Mouse (Mus musculus) right cerebral cortex, postnatal 10 days (tissue): Measurements from ENCODE around the gene Spesp1.

Experiments
- DNase-seq, 2 experiments: peaks; one replicate each; pipeline ENCODE4 v3.0.0; 2021; ENCODE audit warnings: low spot score in 2 of 2

The Spesp1 gene

DNA sequence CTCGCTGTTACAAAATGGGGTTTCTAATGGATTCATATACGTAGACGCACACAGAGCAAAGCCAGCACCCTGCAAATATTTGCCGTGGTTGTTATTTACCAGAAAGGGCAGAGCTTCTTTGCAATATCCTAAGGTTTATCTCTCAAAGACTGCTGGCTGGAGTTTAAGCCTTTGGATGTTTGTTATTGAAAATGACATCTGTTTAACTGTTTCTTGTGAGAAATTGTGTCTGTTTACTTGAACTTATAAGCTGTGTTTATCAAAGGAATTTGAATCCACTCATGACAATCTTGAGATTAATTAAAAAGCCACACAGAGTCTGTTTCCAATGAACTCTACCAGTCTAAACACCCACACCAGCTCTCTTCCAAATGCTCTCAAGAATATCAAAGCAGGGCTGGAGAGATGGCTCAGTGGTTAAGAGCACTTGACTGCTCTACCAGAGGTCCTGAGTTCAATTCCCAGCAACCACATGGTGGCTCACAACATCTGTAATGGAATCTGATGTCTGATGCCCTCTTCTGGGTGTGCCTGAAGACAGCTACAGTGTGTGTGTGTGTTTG is 35.5 kb downstream of the Spesp1 start:
- DNase-seq, result no peak

DNA sequence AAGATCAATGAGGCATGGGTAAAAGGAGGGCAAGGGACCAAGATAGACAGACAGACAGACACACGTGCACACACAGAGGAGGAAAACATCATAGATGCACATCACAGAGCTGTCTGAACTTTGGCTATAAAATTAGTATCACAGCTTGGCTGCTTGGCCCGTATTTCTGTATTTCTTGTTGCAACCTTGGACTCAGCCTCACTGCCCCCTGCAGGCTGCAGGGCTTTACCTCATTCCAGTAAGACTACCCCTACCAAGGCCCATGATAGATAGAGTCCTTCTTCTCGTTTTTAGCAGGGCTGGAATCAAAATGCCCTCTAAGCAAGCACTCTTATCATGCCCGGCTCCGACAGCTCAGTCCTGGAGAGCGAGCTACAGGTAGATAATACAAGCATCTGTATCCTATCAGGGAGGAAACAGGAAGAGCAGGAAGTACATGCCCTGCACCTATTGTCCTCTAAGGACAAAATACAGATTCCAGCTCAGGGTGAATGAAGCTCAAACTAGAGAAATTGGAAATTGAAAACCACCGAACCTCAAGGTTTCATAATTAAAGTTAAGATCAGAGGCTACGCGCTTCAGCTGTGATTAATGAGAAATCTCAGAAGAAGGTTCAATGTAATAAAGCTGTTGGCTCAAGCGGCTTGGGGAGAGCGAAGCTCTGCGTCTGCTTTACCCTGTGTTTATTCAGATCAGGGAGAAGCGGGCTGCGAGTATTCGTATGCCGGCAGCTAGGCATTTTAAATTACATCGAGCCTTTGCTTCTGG is 36.2 kb downstream of the Spesp1 start:
- no peak for DNase-seq

- no peak for DNase-seq
These were observed 37.4 kb downstream of the Spesp1 start for GRCm38 (mm10) chr9:62244612-62245010.

GRCm38 (mm10) chr9:62243991-62244611 is 37.9 kb downstream of the Spesp1 start:
- DNase-seq, result peak; percentile 81 to 88

- DNase-seq, result no peak
These were observed 42.0 kb downstream of the Spesp1 start for GRCm38 (mm10) chr9:62240036-62240435.

GRCm38 (mm10) chr9:62237381-62237980 is 44.5 kb downstream of the Spesp1 start:
- DNase-seq, result peak in 1 of 2 experiments; percentile 16

DNA sequence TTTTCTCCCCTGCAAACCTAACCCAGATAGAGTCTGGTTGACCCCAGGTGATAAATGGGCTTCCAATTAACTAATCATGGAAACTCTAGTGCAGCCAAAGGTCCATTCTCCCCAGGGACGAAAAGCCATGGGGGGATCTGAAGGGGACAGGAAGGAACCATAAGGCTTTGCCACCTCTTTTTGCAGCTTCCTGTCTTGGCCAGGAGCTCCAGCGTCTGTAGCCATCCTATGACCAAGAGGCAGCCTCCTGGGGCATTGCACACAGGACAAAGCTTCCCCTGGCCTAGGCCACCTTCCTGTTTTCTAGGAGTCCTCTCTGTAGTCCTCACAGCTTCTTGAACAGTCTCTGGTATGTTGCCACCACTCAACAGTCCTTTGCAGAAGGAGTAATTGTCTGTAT is 46.5 kb downstream of the Spesp1 start:
- DNase-seq, result peak in 1 of 2 experiments; percentile 10

DNA sequence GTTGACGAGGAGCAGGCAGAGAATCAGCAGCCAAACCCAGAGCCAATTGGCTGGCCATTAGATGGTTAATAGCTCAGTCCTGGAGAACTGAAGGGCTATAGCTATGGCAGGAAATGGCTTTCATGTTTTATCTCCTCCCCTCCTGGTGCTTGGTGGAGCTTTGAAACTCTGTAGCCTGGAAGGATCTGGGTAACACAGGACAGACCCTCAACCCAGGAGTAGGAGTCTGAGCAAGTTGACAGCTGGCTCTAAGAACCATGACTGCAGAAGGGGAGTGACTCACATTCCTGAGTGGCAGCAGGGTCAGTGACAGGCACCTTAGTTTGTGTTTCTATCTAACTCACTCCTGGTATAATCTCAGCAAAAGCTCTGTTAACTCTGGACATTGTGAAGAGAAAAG is 49.4 kb downstream of the Spesp1 start:
- DNase-seq, result no peak

DNA sequence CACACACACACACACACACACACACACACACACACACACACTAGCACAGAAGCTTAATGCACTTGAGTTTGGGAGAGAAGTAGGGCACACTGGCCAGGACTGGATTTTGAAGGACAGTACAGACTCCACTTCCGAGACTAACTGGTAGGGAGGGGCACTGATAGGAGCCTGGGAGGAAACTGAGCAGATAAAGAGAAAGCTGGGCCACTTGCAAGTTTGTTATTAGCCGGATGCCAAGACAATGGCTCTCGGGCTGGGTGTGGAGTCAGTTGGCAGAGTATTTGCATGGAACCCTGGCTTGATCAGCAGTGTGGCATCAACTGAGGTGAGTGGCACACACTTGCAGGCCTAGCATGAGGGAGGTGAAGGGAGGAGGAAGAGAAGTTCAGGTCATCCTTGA is 51.0 kb downstream of the Spesp1 start:
- DNase-seq, result no peak

- DNase-seq, result peak; percentile 75 to 78
These were observed 52.0 kb downstream of the Spesp1 start for GRCm38 (mm10) chr9:62229985-62230384.

DNA sequence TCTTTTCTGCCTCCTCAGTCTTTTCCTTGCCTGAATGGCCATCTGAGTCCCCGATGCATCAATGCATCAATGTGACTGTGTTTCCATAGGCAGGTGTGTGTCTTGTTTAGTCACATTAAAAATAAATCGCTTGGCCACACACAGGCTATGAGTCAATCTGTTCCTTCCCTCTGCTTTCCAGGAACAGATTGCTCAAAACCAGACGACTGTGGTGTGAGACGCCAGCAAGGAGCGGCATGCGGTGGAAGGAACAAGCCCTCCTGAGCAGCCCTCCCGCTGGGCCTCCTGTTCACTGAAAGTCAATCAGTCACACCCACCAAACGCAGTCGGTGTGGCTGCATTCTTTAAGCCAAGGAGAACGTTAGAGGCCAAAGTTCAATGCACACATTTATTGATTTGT is 59.5 kb downstream of the Spesp1 start:
- peak; percentile 63 to 78 for DNase-seq

DNA sequence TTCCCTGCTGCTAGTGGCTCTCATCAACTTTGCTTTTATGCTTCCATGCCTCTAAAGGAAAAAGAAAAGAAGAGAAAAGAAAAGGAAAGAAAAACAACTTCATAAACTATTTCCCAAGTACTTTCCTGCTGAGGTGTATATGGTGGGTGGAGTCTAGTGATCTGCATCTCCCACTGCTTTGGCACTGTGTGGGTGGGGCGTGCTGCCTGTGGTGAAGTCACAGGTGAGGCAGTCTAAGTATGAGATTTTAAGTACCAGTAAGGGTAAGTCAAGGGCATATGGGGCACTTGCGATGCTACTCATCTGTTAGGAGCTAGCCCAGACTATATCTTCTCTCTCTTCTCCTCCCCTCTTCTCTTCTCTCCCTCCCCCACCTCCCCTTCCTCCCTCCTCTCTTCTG is 60.0 kb downstream of the Spesp1 start:
- DNase-seq, result peak in 1 of 2 experiments; percentile 15
